Mouse (Mus musculus) heart, postnatal 0 days (tissue): ENCODE results near the gene Ambra1. TPM values are rescaled to one million over a fixed set of nuclear protein-coding genes. Genes with fewer than 3 reads are reported as not detected.

Experiments used
- ATAC-seq: fragments of 200-750 bp; cut with Nextera tagmentation; 2 replicates; pipeline ENCODE4 v1.8.0; 2017; ENCODE audit warnings: low read depth, moderate number of reproducible peaks, moderate library complexity; ENCODE audit not compliant: insufficient read depth
- DNase-seq: peaks from one replicate; pipeline ENCODE4 v3.0.0-alpha.2; 2016; ENCODE audit warnings: low spot score
- H3K27ac ChIP-seq: fragments of 300-500 bp; sonication (generic); 2 replicates; pipeline ENCODE4 v1.5.1; 2014; ENCODE audit warnings: low read depth, mild to moderate bottlenecking
- H3K27me3 ChIP-seq: fragments of 300-500 bp; sonication (generic); 2 replicates; pipeline ENCODE4 v1.6.1; 2014; ENCODE audit warnings: low read length, mixed read lengths; ENCODE audit not compliant: control insufficient read depth, insufficient read depth
- H3K36me3 ChIP-seq: fragments of 300-500 bp; sonication (generic); replicated peaks from 2 replicates; pipeline ENCODE4 v1.6.1; 2014; ENCODE audit warnings: low read length, mixed read lengths; ENCODE audit not compliant: control insufficient read depth, insufficient read depth
- H3K4me1 ChIP-seq: fragments of 300-500 bp; sonication (generic); 2 replicates; pipeline ENCODE4 v1.6.1; 2014; ENCODE audit warnings: antibody characterized with exemption; ENCODE audit not compliant: control insufficient read depth, insufficient read depth
- H3K4me2 ChIP-seq: fragments of 300-500 bp; sonication (generic); 2 replicates; pipeline ENCODE4 v1.6.1; 2014; ENCODE audit warnings: low read depth, mild to moderate bottlenecking, low read length, moderate library complexity
- H3K4me3 ChIP-seq: fragments of 300-500 bp; sonication (generic); 2 replicates; pipeline ENCODE4 v1.5.1; 2014; ENCODE audit warnings: low read depth, low read length
- H3K9ac ChIP-seq: fragments of 300-500 bp; sonication (generic); replicated peaks from 2 replicates; pipeline ENCODE4 v1.6.1; 2014; ENCODE audit warnings: low read depth, low read length, mixed read lengths
- H3K9me3 ChIP-seq: fragments of 300-500 bp; sonication (generic); replicated peaks from 2 replicates; pipeline ENCODE4 v1.6.1; 2016; ENCODE audit warnings: low read length; ENCODE audit not compliant: control insufficient read depth
- CTCF ChIP-seq: IDR thresholded peaks from 2 replicates; pipeline ENCODE4 v1.5.1; 2016; ENCODE audit warnings: antibody characterized with exemption, control low read depth, low read depth
- EP300 ChIP-seq: IDR thresholded peaks from 2 replicates; pipeline ENCODE4 v1.6.1; 2016; ENCODE audit warnings: antibody characterized with exemption, low read depth
- WGBS: fragments of 180-500 bp; shearing (Covaris S2); extraction: QIAGEN DNeasy Blood & Tissue Kit; methylation state at CpG from one replicate; pipeline ENCODE4 v1.1.7; 2014; 5-methylcytosine and 5-hydroxymethylcytosine counted together
- polyA plus RNA-seq: library from polyadenylated mRNA; unstranded; fragments of >200 nt; fragmentation: Nextera tagmentation; extraction: Ambion mirVana; gene quantifications from 2 replicates; pipeline ENCODE4 v1.2.1, GENCODE M21; 2015
- total RNA-seq: library from RNA; depleted of rRNA; stranded (reverse); fragments of >200 nt; gene quantifications from 2 replicates; pipeline ENCODE4 v1.2.3, GENCODE M21; 2014; ENCODE audit warnings: low replicate concordance

The Ambra1 gene
- total and polyA plus RNA-seq, 2 experiments from 2014 or later, result 5.5 to 14.8 TPM

GRCm38 (mm10) chr2:91903171-91903925, 173.4 kb downstream of the Ambra1 start:
- H3K27me3 ChIP-seq, result no peaks in the 10 kb centered on the region

GRCm38 (mm10) chr2:91904618-91905307, 174.8 kb downstream of the Ambra1 start:
- DNase-seq (no peak), ATAC-seq (no peak)
- Histone ChIP-seq H3K9me3 (no peaks in the 10 kb centered on the region), H3K4me3 (no peak overlapping the region), H3K27me3 (no peaks in the 10 kb centered on the region), H3K4me1 (no peaks in the 10 kb centered on the region), H3K36me3 (peaks cover 43% of the 10 kb centered on the region), H3K27ac (no peak overlapping the region), H3K9ac (no peak overlapping the region), H3K4me2 (no peak overlapping the region)
- WGBS, result 71% methylated on average over 5 of the region's 5 CpGs
- TF ChIP-seq CTCF (no peak), EP300 (no peak)

More at GRCm38 (mm10) chr2:91903171-91903925, 173.4 kb downstream of the Ambra1 start:
- H3K4me1 ChIP-seq, result no peaks in the 10 kb centered on the region
- DNase-seq, result no peak
- H3K4me2 ChIP-seq, result no peak overlapping the region
- H3K27ac ChIP-seq, result no peak overlapping the region
- ATAC-seq, result no peak
- no peak overlapping the region for H3K9ac ChIP-seq
- H3K9me3 ChIP-seq, result no peaks in the 10 kb centered on the region
- peaks cover 38% of the 10 kb centered on the region for H3K36me3 ChIP-seq
- WGBS, result 80% methylated on average over 3 of the region's 3 CpGs
- no peak overlapping the region for H3K4me3 ChIP-seq
- TF ChIP-seq EP300, result no peak
- TF ChIP-seq CTCF, result no peak

GRCm38 (mm10) chr2:91906141-91906540, 176.2 kb downstream of the Ambra1 start:
- no peak for TF ChIP-seq EP300
- no peak for TF ChIP-seq CTCF
- H3K4me3 ChIP-seq, result no peak overlapping the region
- no peak for ATAC-seq
- DNase-seq, result no peak
- 92% methylated on average over 2 of the region's 2 CpGs for WGBS
- no peak overlapping the region for H3K27ac ChIP-seq
- no peak overlapping the region for H3K9ac ChIP-seq
- H3K36me3 ChIP-seq, result peaks cover 43% of the 10 kb centered on the region; the same call in 1 of the 2 replicates
- H3K9me3 ChIP-seq, result no peaks in the 10 kb centered on the region
- no peaks in the 10 kb centered on the region for H3K4me1 ChIP-seq
- H3K4me2 ChIP-seq, result no peak overlapping the region
- H3K27me3 ChIP-seq, result no peaks in the 10 kb centered on the region

- Histone ChIP-seq H3K4me3 (no peak overlapping the region), H3K36me3 (peaks cover 74% of the 10 kb centered on the region), H3K9me3 (no peaks in the 10 kb centered on the region), H3K9ac (no peak overlapping the region), H3K4me1 (no peaks in the 10 kb centered on the region), H3K4me2 (no peak overlapping the region), H3K27ac (no peak overlapping the region), H3K27me3 (no peaks in the 10 kb centered on the region)
- 57% methylated on average over 3 of the region's 3 CpGs for WGBS
- no peak for TF ChIP-seq CTCF
- TF ChIP-seq EP300, result no peak
- DNase-seq (no peak), ATAC-seq (no peak)
Measured at GRCm38 (mm10) chr2:91912616-91913015, 182.7 kb downstream of the Ambra1 start.

- DNase-seq (no peak), ATAC-seq (no peak)
- H3K9me3 ChIP-seq, result no peaks in the 10 kb centered on the region
- no peak overlapping the region for H3K4me3 ChIP-seq
- H3K9ac ChIP-seq, result no peak overlapping the region
- peaks cover 83% of the 10 kb centered on the region for H3K36me3 ChIP-seq
- no peaks in the 10 kb centered on the region for H3K4me1 ChIP-seq
- H3K4me2 ChIP-seq, result no peak overlapping the region
- no peaks in the 10 kb centered on the region for H3K27me3 ChIP-seq
- 67% methylated on average over 7 of the region's 7 CpGs for WGBS
- TF ChIP-seq EP300, result no peak
- TF ChIP-seq CTCF, result no peak
- no peak overlapping the region for H3K27ac ChIP-seq
Measured at GRCm38 (mm10) chr2:91913328-91914110, 183.6 kb downstream of the Ambra1 start.
